Mouse (Mus musculus) left cerebral cortex, postnatal 4 days (tissue): ENCODE data around the gene Aldoc. TPM values are rescaled to one million over a fixed set of nuclear protein-coding genes. Genes with fewer than 3 reads are reported as not detected.
"Not testable (repeated sequence)": the region's sequence is repeated elsewhere in the genome, so short reads cannot be mapped to it uniquely, and the experiment has no call there.

Source experiments
- DNase-seq: peaks from one replicate; pipeline ENCODE4 v3.0.0-alpha.2; 2022
- intact Hi-C: fragments of 180-260 bp; cut with DNase I; formaldehyde crosslinking; loops from one replicate; pipeline ENCODE4 v1.15.1; 2025
- total RNA-seq, 2 experiments: library from RNA; stranded (reverse); gene quantifications; 2 replicates each; pipeline ENCODE4 v1.2.3; 2021

Gene Aldoc
- total RNA-seq = 100 to 1,000 TPM; 109 to 113 TPM

- intact Hi-C loops = no loop called here
- peak; percentile 58 for DNase-seq
Measured at GRCm38 (mm10) chr11:78322860-78323259, at the start of gene Aldoc. TSS of gene Aldoc (plus strand) at chr11:78322968.

GRCm38 (mm10) chr11:78275596-78275995, 47.2 kb upstream of the Aldoc start:
- intact Hi-C loops = no loop called here

DNA sequence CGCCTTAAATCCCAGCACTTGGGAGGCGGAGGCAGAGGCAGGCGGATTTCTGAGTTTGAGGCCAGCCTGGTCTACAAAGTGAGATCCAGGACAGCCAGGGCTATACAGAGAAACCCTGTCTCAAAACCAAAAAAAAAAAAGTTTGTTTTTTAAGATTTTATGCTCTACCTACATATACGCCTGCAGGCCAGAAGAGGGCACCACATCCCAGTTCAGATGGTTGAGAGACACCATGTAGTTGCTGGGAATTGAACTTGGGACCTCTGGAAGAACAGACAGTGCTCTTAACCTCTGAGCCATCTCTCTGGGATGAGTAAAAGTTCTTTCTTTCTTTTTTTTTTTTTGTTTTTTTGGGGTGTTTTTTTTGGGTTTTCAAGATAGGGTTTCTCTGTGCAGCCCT, 46.6 kb upstream of the Aldoc start:
- intact Hi-C loops, DNase-seq: not testable (repeated sequence)

More at GRCm38 (mm10) chr11:78275596-78275995, 47.2 kb upstream of the Aldoc start:
- DNase-seq = no peak

- intact Hi-C loops = no loop called here
- no peak for DNase-seq
Measured at GRCm38 (mm10) chr11:78278853-78279252, 43.9 kb upstream of the Aldoc start.

DNA sequence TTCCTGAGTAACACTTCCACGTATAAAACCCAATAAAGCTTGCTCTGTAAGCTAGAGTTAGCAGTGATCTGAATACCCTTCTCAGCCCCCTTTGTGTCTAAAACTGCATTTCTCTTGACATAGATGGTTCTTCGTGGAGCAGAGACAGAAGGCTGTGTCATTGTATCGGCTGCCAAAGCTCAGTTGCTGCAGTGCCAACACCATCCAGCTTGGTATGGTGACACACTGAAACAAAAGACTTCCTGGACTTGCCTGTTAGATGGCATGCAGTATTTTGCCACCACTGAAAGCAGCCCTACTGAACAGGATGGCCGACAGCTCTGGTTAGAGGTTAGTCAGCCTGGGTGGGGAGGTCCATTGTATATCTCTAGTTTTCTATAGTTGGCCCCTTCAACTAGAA, 43.2 kb upstream of the Aldoc start:
- DNase-seq = no peak
- intact Hi-C loops = no loop called here

- no peak for DNase-seq
- intact Hi-C loops = no loop called here
Measured at GRCm38 (mm10) chr11:78289146-78289763, 33.5 kb upstream of the Aldoc start.

GRCm38 (mm10) chr11:78290654-78291053, 32.1 kb upstream of the Aldoc start, which contains the start of gene BC030499:
TSS of gene BC030499 (plus strand) at chr11:78290841.
- DNase-seq = no peak
- intact Hi-C loops = no loop called here

DNA sequence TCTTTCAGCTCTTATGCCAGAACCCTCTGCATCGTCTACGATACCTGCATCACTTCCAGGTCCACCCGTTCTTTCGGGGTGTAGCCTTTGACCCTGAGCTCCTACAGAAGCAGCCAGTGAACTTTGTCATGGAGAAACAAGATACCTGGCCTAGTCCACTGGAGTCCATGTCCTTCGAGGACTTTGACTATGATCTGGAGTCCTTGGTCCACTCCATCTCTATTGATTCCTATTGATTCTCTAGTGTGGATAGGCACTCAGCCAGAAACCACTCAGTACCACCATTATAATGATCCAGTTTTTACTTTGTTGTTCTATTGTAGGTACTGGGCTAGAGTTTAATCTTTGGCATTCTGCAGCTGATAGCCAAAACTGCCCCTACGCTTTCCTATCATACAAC, 28.2 kb upstream of the Aldoc start:
- DNase-seq = no peak
- intact Hi-C loops = no loop called here

DNA sequence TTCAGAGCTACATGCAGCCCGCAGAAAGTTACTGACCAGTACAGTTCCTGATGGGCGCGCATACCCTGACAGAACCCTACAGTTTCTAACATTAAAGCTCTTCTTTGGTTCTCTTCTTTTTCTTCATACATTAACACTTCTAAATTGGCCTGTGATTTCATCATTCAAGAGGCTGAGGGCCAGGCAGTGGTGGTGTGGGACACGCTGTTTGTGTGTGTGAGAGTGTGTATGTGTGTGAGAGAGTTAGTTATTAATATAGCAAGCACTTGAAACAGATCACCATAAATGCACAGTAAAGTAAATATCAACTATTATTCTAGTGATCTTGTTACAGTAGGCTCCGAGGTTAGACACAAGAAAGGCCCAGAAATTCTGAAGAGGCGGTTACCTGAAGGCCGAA, 21.9 kb upstream of the Aldoc start:
- DNase-seq = no peak
- intact Hi-C loops = no loop called here

DNA sequence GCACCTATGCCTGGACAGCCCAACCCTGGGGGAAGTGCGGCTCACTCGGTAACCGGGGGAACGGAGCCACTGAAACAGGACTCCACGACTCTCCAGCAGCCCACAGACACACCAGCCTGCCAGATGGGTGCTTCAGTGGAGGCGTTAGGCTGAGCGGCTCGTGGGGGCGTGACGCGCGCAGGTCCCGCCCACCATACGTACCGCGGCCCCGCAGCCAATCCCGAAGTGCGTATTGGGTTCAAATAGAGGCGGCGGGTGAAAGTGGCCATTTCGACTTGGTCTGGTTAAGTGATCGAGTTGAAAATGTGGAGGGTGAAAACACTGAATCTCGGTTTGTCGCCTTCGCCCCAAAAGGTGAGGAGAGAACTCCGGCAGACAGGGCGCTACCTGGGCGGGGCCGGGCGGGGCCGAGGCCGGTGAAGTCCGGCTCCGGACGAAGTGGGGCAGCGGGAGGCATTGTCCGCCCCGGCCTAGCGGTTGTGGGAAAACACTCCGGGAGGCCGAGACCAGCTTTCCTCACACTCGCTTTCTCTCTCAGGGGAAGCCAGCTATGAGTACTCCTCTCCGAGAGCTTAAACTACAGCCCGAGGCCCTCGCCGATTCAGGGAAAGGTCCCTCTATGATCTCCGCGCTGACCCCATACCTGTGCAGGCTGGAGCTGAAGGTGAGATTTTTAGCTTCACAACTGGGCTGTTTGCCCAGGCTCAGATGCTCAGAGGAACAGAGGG, 21.2 kb upstream of the Aldoc start, which contains the start of gene Spag5:
TSS of gene Spag5 (plus strand) at position 173 of the 728 bp plus-strand sequence.
- DNase-seq = peak; percentile 91
- intact Hi-C loops = no loop called here

DNA sequence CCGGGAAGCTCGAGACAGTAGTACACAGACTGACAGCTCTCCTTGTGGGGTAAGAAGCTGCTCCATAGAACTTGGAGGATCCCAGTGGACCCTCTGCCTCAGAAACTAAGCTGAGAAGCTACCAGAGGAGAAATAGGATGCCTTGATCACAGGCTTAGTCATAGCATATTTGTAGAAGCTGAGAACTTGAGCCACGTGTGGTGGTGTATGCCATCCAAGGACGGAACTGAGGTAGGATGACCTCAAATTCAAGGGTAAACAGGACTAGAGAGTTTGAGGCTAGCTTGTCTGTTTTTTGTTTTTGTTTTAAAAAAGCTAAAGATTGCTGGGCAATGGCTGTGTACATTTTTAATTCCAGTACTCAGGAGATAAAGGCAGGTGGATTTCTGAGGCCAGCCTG, 17.5 kb upstream of the Aldoc start:
- intact Hi-C loops = no loop called here
- DNase-seq = no peak

DNA sequence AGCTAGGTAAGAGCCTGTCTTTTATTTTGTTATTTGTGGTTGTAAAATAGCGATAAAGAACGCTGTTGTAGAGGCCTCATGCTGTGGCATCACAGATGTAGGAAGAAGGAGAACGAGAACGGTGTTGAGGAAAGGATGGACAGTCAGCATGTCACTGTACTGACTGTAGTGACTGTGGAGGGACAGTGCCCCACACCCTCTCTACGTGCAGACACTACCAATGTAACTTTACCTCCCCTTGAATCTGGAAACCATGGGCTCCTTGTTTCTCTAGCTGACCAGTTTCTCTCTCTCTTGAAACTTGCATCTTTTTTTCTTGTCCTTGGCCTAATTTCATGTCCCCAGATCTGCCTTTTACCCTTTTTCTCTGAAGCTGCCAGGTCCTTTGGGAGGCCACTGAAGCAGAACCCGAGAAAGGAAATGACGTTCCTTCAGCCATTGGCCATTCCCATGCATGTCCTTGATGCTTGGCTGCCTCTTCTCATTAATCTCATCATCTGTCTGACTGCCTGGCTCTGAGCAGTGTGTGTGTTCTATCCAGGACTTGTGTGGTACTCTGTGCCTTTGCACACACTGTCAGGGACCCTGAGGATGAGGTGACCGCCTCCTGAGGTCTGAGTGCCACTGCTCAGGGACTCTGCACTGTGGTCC, 11.8 kb upstream of the Aldoc start:
- DNase-seq = no peak
- intact Hi-C loops = no loop called here

DNA sequence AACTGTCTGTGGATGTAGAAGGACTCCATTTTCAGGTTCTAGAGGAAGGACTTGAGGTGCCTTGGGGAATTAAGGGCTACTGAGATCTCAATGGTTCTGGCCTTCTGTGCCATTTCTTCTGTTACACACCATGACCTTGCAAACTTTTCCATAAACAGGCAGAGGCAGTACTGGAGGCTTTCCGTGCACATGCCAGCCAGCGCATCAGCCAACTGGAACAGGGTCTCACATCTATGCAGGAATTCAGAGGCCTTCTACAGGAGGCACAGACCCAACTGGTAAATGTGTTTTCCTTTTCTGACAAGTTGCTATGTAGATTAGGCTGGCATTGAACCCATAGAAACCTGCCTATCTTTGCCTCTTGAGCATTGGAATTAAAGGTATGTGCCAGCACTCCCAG, 9.1 kb upstream of the Aldoc start:
- intact Hi-C loops = no loop called here
- DNase-seq = no peak

- intact Hi-C loops = no loop called here
- no peak for DNase-seq
Measured at GRCm38 (mm10) chr11:78318411-78318810, 4.4 kb upstream of the Aldoc start.

DNA sequence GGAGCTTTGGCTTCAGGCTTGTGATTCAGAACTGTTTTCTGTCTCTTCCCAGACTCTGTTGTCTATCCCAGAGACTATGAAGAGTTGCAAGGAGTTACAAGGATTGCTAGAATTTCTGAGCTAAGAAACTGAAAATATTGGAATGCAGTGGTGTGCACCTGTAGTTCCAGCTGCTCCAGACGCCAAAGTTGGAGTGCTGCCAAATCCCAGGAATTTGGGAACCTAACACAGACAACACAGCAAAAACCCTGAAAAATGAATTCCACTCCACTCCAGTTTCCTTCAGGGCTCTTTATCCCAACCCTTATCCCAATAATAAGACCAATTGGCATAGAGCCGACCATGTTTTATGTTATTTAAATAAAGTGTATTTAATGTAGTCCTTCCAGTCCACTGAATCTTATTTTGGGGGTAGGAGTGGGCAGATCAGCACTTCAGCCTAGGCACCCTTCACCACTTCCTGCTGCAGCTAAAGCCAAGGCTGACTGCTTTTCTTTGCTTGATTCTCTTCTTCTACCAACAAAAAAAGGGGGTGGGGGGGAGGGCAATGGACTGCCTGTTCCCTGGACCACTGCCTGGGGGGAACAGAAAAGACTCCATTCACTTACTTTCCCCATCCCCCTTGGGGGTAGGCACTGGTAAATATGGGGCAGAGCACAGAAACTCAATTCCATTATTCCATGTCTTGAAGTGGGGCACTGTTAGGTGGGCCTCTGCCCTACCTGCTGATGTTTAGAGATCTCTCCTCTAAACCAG, 514 bp upstream of the Aldoc start:
- DNase-seq = no peak
- intact Hi-C loops = no loop called here

DNA sequence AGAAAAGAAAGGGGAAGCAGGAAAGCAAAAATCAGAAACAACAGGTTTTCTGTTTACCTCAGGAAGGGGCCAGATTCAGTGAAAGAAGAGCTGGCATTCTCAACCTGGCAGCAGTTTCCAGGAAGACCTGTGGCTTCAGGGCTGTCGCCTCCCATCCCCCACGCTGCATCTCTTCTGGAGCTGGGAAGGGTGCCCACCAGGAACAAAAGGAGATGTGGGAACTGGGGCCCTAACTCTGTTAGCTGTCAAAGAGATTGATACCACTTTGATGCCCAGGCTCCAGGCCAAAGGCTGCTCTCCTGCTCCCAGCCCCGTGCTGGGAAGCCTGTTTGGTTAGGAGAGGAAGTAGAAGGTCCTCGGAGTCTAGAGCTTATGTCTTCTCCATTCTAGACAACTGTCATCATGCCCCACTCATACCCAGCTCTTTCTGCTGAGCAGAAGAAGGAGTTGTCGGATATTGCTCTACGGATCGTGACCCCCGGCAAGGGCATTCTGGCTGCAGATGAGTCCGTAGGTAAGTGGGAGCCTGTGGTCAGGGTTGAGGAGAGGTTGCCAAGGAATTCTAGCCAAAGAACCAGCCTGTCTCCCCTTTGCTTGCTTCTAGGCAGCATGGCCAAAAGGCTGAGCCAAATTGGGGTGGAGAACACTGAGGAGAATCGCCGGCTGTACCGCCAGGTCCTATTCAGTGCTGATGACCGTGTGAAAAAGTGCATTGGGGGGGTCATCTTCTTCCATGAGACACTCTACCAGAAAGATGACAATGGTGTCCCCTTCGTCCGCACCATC, 1.4 kb downstream of the Aldoc start:
- intact Hi-C loops = no loop called here
- DNase-seq = peak; percentile 77

DNA sequence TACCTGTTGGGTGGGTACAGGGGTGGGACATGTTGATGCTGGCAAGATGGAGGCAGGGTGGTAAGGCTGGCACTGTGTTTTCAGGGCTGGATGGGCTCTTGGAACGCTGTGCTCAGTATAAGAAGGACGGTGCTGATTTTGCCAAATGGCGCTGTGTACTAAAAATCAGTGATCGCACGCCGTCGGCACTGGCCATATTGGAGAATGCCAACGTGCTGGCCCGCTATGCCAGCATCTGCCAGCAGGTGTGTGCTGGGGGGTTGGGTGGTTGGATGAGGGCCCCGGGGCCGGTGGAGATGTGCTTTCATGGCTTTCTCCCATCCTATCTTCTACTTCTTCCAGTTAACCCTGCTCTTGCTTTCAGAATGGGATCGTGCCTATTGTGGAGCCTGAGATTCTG, 2.2 kb downstream of the Aldoc start:
- no peak for DNase-seq
- intact Hi-C loops = no loop called here

DNA sequence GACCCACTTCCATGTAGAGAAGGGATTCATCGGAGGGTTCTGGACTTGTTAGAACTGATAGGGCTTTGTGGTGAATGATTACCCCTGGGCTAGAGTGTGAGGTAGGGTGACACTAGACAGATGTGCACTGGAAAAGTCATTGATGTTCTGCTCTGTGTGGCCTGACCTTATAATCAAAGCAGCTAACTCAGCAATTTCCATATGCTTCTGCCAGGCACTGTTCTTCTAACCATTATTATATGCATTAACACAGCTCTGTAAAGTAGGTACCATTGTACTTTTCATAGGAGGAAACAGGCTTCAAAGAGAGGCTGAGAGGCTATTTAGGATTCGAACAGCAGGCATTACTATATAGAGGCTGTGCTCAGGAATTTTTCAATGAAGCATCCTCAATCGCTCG, 4.4 kb downstream of the Aldoc start:
- no peak for DNase-seq
- intact Hi-C loops = no loop called here

DNA sequence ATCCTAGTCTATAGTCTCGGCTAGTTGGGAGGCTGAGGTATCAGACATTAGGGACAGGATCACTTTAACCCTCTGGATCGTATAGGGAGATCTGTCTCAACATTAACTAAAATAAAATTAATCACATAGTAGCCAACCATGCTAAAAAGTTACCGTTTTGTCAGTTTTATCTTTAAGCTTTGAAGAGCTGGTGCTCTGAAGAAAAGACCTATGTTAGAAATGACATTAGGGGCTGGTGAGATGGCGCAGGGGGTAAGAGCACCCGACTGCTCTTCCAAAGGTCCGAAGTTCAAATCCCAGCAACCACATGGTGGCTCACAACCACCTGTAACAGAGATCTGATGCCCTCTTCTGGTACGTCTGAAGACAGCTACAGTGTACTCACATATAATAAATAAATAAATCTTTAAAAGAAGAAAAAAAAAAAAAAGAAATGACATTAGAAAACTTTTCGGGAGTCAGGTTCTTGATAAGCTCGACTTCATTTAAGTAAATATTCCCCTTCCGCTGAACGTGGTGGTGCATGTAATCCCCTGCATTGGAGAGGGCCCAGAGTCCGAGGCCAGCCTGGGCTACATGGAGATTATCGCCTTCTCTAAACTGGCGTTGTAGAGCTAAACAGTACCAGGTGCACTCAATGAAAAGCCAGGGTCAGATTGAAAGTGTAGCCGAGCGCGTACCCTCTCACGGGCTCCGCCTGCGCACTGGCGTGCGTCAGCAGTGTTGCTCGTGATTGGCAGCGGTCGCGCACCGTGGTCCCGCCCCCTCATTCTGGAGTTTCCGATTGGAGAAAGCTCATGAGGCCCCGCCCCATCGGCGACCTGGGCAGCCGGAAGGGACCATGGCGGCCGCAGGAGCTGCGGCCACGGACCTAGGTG, 5.1 kb downstream of the Aldoc start, which contains the start of gene Pigs:
TSS of gene Pigs (plus strand) at position 782 of the 878 bp plus-strand sequence.
- intact Hi-C loops = no loop called here
- DNase-seq = peak; percentile 98
